ENCODE assay signal across 16 mouse cellular contexts in the genomic region with DNA sequence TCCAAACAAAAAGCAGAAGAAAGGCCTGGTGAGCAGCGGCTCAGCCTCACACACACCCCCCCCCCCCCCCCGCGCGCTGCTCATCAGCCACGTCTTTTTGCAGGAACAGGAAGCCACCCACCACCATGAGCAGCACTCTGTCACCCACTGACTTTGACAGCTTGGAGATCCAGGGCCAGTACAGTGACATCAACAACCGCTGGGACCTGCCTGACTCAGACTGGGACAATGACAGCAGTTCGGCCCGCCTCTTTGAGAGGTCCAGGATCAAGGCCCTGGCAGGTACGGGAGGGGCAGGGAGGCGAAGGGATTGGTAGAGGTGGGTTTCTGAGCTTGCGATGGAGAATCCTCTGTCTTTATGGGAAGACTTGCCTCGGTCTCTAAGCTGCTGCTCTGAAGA. TPM values are rescaled to one million over a fixed set of nuclear protein-coding genes. Genes with fewer than 3 reads are reported as not detected.
DNase-seq lines count a peak whose midpoint lies in the region; ATAC-seq and TF ChIP-seq lines count a peak whose summit lies in the region.
"Had no signal": no experiment of that assay in that cellular context is flagged by ENCODE, and none has a peak within 500 bp of the region (broad histone marks: within the 10 kb centered on the region; RNA-seq: fewer than 3 reads in every experiment).

No protein-coding gene starts in this region.

- TF ChIP-seq CTCF in cortical plate, adult 2 months (IDR thresholded peaks at IDR 0.05; ENCODE audit: extremely low read depth, insufficient read depth, low read length) = no peak
- TF ChIP-seq CTCF in thymus, adult 2 months (IDR thresholded peaks at IDR 0.05; ENCODE audit: borderline replicate concordance, control insufficient read depth, extremely low read depth, insufficient read depth, low read length, poor library complexity) = no peak

- WGBS in hindbrain, embryonic 10.5 days = 29% methylated on average over 12 of the region's 12 CpGs
- 35% methylated on average over 10 of the region's 12 CpGs for WGBS in hindbrain, embryonic 11.5 days
- 24% methylated on average over 9 of the region's 12 CpGs for WGBS in lung, embryonic 16.5 days
- WGBS in stomach, embryonic 15.5 days = 28% methylated on average over 12 of the region's 12 CpGs
- WGBS in midbrain, embryonic 14.5 days = 23% methylated on average over 12 of the region's 12 CpGs
- 17% methylated on average over 12 of the region's 12 CpGs for WGBS in thymus, adult 2 months

- DNase-seq in hindbrain, embryonic 10.5 days (ENCODE audit: low spot score) = no peak
- no peak for DNase-seq in hindbrain, embryonic 11.5 days (ENCODE audit: low spot score)
- DNase-seq in lung, postnatal 14 days = no peak
- no peak for DNase-seq in midbrain, embryonic 14.5 days
- no peak for DNase-seq in thymus, adult 2 months
- DNase-seq: embryo, embryonic 11 days; heart, adult 18-20 months; layer of hippocampus, postnatal 36 days; liver had no signal

- no peak overlapping the region for H3K4me2 ChIP-seq in hindbrain, embryonic 11.5 days (replicated peaks; ENCODE audit: low read depth, low read length)
- peak overlapping the region; percentile 19; the same call in 1 of the 2 replicates for H3K4me2 ChIP-seq in lung, embryonic 16.5 days (ENCODE audit: low read depth, low read length)
- H3K4me2 ChIP-seq in stomach, embryonic 15.5 days = peak overlapping the region; percentile 5
- H3K4me2 ChIP-seq in midbrain, embryonic 14.5 days (ENCODE audit: low read length) = no peak overlapping the region

- no peak for ATAC-seq in hindbrain, embryonic 11.5 days (ENCODE audit: low FRiP score)
- ATAC-seq in lung, embryonic 16.5 days (ENCODE audit: low read depth) = no peak
- ATAC-seq in stomach, embryonic 15.5 days (ENCODE audit: insufficient read depth, low FRiP score, low read depth) = no peak
- no peak for ATAC-seq in midbrain, embryonic 14.5 days (ENCODE audit: low FRiP score, low TSS enrichment)
- ATAC-seq: forebrain, embryonic 14.5 days; hindbrain, postnatal 0 days; midbrain, embryonic 16.5 days had no signal

- peaks cover 31% of the 10 kb centered on the region for H3K36me3 ChIP-seq in hindbrain, embryonic 10.5 days
- H3K36me3 ChIP-seq in hindbrain, embryonic 11.5 days (ENCODE audit: control insufficient read depth, insufficient read depth, low read length) = no peaks in the 10 kb centered on the region
- H3K36me3 ChIP-seq in lung, embryonic 16.5 days (ENCODE audit: control insufficient read depth, insufficient read depth, low read length) = no peaks in the 10 kb centered on the region
- no peaks in the 10 kb centered on the region for H3K36me3 ChIP-seq in stomach, embryonic 15.5 days
- peaks cover 45% of the 10 kb centered on the region for H3K36me3 ChIP-seq in midbrain, embryonic 14.5 days (ENCODE audit: control insufficient read depth, insufficient read depth, low read length)
- H3K36me3 ChIP-seq in thymus, adult 2 months (ENCODE audit: control insufficient read depth, insufficient read depth, low read length) = no peaks in the 10 kb centered on the region

- no peaks in the 10 kb centered on the region for H3K9me3 ChIP-seq in hindbrain, embryonic 10.5 days
- no peaks in the 10 kb centered on the region for H3K9me3 ChIP-seq in hindbrain, embryonic 11.5 days (ENCODE audit: control insufficient read depth, low read length)
- H3K9me3 ChIP-seq in lung, embryonic 16.5 days (ENCODE audit: control insufficient read depth, low read length) = no peaks in the 10 kb centered on the region
- H3K9me3 ChIP-seq in stomach, embryonic 15.5 days = no peaks in the 10 kb centered on the region
- H3K9me3 ChIP-seq in midbrain, embryonic 14.5 days (ENCODE audit: control insufficient read depth, low read length) = no peaks in the 10 kb centered on the region

- H3K27ac ChIP-seq in hindbrain, embryonic 10.5 days = peak overlapping the region; percentile 24; the same call in 1 of the 2 replicates
- H3K27ac ChIP-seq in hindbrain, embryonic 11.5 days (ENCODE audit: low read depth, low read length) = no peak overlapping the region; the same call in 1 of the 2 replicates
- no peak overlapping the region for H3K27ac ChIP-seq in lung, embryonic 16.5 days (ENCODE audit: low read length)
- H3K27ac ChIP-seq in cortical plate, adult 2 months (ENCODE audit: insufficient read depth, low read length) = 0 out of 2 replicates have a peak overlapping the region, but pooled peaks have one; percentile 19
- peak overlapping the region; percentile 70; the same call in 1 of the 2 replicates for H3K27ac ChIP-seq in stomach, embryonic 15.5 days
- H3K27ac ChIP-seq in midbrain, embryonic 14.5 days (replicated peaks; ENCODE audit: low read depth, low read length) = no peak overlapping the region
- H3K27ac ChIP-seq in thymus, adult 2 months (ENCODE audit: control insufficient read depth, insufficient read depth, low read length) = no peak overlapping the region
- H3K27ac ChIP-seq: hindbrain, postnatal 0 days had no signal

- H3K27me3 ChIP-seq in hindbrain, embryonic 10.5 days (ENCODE audit: insufficient read depth, poor library complexity, severe bottlenecking) = peaks cover 37% of the 10 kb centered on the region
- peaks cover 2% of the 10 kb centered on the region; the same call in 1 of the 2 replicates for H3K27me3 ChIP-seq in hindbrain, embryonic 11.5 days (ENCODE audit: control insufficient read depth, insufficient read depth, low read length)
- peaks cover 12% of the 10 kb centered on the region for H3K27me3 ChIP-seq in lung, embryonic 16.5 days (ENCODE audit: control insufficient read depth, insufficient read depth, low read depth, low read length)
- peaks cover 9% of the 10 kb centered on the region for H3K27me3 ChIP-seq in stomach, embryonic 15.5 days (replicated peaks)
- no peaks in the 10 kb centered on the region for H3K27me3 ChIP-seq in midbrain, embryonic 14.5 days (ENCODE audit: control insufficient read depth, insufficient read depth, low read length)
- no peaks in the 10 kb centered on the region for H3K27me3 ChIP-seq in thymus, adult 2 months (ENCODE audit: control insufficient read depth, insufficient read depth, low read length)

- H3K4me1 ChIP-seq in hindbrain, embryonic 10.5 days (replicated peaks) = peaks cover 49% of the 10 kb centered on the region
- H3K4me1 ChIP-seq in hindbrain, embryonic 11.5 days (replicated peaks; ENCODE audit: control insufficient read depth, insufficient read depth, low read length) = no peaks in the 10 kb centered on the region
- H3K4me1 ChIP-seq in lung, embryonic 16.5 days (replicated peaks; ENCODE audit: control insufficient read depth, insufficient read depth, low read length) = peaks cover 5% of the 10 kb centered on the region
- H3K4me1 ChIP-seq in cortical plate, adult 2 months (ENCODE audit: control insufficient read depth, insufficient read depth, low read length) = peaks cover 21% of the 10 kb centered on the region
- no peaks in the 10 kb centered on the region for H3K4me1 ChIP-seq in stomach, embryonic 15.5 days
- peaks cover 15% of the 10 kb centered on the region for H3K4me1 ChIP-seq in midbrain, embryonic 14.5 days (ENCODE audit: control insufficient read depth, insufficient read depth, low read length)
- 0 out of 2 replicates have a peak, but pooled peaks cover 3% of the 10 kb centered on the region for H3K4me1 ChIP-seq in thymus, adult 2 months (replicated peaks; ENCODE audit: control insufficient read depth, insufficient read depth, low read length)

- H3K9ac ChIP-seq in hindbrain, embryonic 11.5 days (ENCODE audit: low read depth, low read length) = no peak overlapping the region
- no peak overlapping the region for H3K9ac ChIP-seq in lung, embryonic 16.5 days (ENCODE audit: low read length)
- H3K9ac ChIP-seq in stomach, embryonic 15.5 days = no peak overlapping the region
- no peak overlapping the region for H3K9ac ChIP-seq in midbrain, embryonic 14.5 days (replicated peaks; ENCODE audit: low read length)

- no peak for TF ChIP-seq POLR2A in cortical plate, adult 2 months (IDR thresholded peaks at IDR 0.05; ENCODE audit: extremely low read depth, insufficient read depth, low read length)
- TF ChIP-seq POLR2A in thymus, adult 2 months (IDR thresholded peaks at IDR 0.05; ENCODE audit: control insufficient read depth, extremely low read depth, insufficient read depth, low read length, poor library complexity) = no peak

- H3K4me3 ChIP-seq in hindbrain, embryonic 10.5 days = 0 out of 2 replicates have a peak overlapping the region, but pooled peaks have one; percentile 21
- no peak overlapping the region for H3K4me3 ChIP-seq in hindbrain, embryonic 11.5 days (ENCODE audit: low read depth, low read length)
- no peak overlapping the region for H3K4me3 ChIP-seq in lung, embryonic 16.5 days (ENCODE audit: low read length)
- H3K4me3 ChIP-seq in cortical plate, adult 2 months (ENCODE audit: insufficient read depth, low read length) = no peak overlapping the region
- H3K4me3 ChIP-seq in stomach, embryonic 15.5 days (replicated peaks) = no peak overlapping the region
- H3K4me3 ChIP-seq in midbrain, embryonic 14.5 days (replicated peaks; ENCODE audit: low read depth, low read length) = no peak overlapping the region
- H3K4me3 ChIP-seq in thymus, adult 2 months (ENCODE audit: control insufficient read depth, insufficient read depth, low read length) = no peak overlapping the region

RNA-seq across cellular contexts. Expression of a gene that starts 7.7 kb away (rescaled TPM):
- 12.7 and 20.6 TPM in 2 replicates for polyA plus RNA-seq in hindbrain, embryonic 10.5 days (2016; fragmentation: Nextera tagmentation; extraction: Ambion mirVana)
- polyA plus RNA-seq in hindbrain, embryonic 11.5 days (2014; fragmentation: Nextera tagmentation; extraction: Ambion mirVana) = 17.4 and 18.7 TPM in 2 replicates
- polyA plus RNA-seq in lung, embryonic 16.5 days (2015; fragmentation: Nextera tagmentation; extraction: Ambion mirVana) = 1.0 and 1.4 TPM in 2 replicates
- 198 and 220 TPM in 2 replicates for polyA plus RNA-seq in cortical plate, adult 2 months (2012; rRNA removed)
- 2.8 and 2.9 TPM in 2 replicates for polyA plus RNA-seq in stomach, embryonic 15.5 days (2015; fragmentation: Nextera tagmentation; extraction: Ambion mirVana)
- 37.6 and 43.0 TPM in 2 replicates for polyA plus RNA-seq in midbrain, embryonic 14.5 days (2014; fragmentation: Nextera tagmentation; extraction: Ambion mirVana)
- polyA plus RNA-seq in thymus, adult 2 months (2012; rRNA removed) = 0.23 and 0.26 TPM in 2 replicates

RNA-seq across cellular contexts. Expression of a gene that starts 20.2 kb away (rescaled TPM):
- 2.9 and 3.1 TPM in 2 replicates for polyA plus RNA-seq in hindbrain, embryonic 10.5 days (2016; fragmentation: Nextera tagmentation; extraction: Ambion mirVana)
- 2.7 and 4.9 TPM in 2 replicates for polyA plus RNA-seq in hindbrain, embryonic 11.5 days (2014; fragmentation: Nextera tagmentation; extraction: Ambion mirVana)
- 2.5 and 3.3 TPM in 2 replicates for polyA plus RNA-seq in lung, embryonic 16.5 days (2015; fragmentation: Nextera tagmentation; extraction: Ambion mirVana)
- 3.3 and 3.7 TPM in 2 replicates for polyA plus RNA-seq in cortical plate, adult 2 months (2012; rRNA removed)
- polyA plus RNA-seq in stomach, embryonic 15.5 days (2015; fragmentation: Nextera tagmentation; extraction: Ambion mirVana) = 2.3 and 3.6 TPM in 2 replicates
- 6.2 and 7.6 TPM in 2 replicates for polyA plus RNA-seq in midbrain, embryonic 14.5 days (2014; fragmentation: Nextera tagmentation; extraction: Ambion mirVana)
- 0.04 and 1.1 TPM in 2 replicates for polyA plus RNA-seq in thymus, adult 2 months (2012; rRNA removed)
- polyA plus RNA-seq: spleen, adult 2 months had no signal

RNA-seq across cellular contexts. Expression of a gene that starts 37.6 kb away (rescaled TPM):
- polyA plus RNA-seq in hindbrain, embryonic 10.5 days (2016; fragmentation: Nextera tagmentation; extraction: Ambion mirVana) = 108 and 124 TPM in 2 replicates
- polyA plus RNA-seq in hindbrain, embryonic 11.5 days (2014; fragmentation: Nextera tagmentation; extraction: Ambion mirVana) = 146 and 154 TPM in 2 replicates
- polyA plus RNA-seq in lung, embryonic 16.5 days (2015; fragmentation: Nextera tagmentation; extraction: Ambion mirVana) = 57.6 and 58.7 TPM in 2 replicates
- polyA plus RNA-seq in cortical plate, adult 2 months (2012; rRNA removed) = 16.0 and 17.8 TPM in 2 replicates
- 57.7 and 59.7 TPM in 2 replicates for polyA plus RNA-seq in stomach, embryonic 15.5 days (2015; fragmentation: Nextera tagmentation; extraction: Ambion mirVana)
- polyA plus RNA-seq in midbrain, embryonic 14.5 days (2014; fragmentation: Nextera tagmentation; extraction: Ambion mirVana) = 176 and 190 TPM in 2 replicates
- polyA plus RNA-seq in thymus, adult 2 months (2012; rRNA removed) = 20.0 and 20.2 TPM in 2 replicates

Comparison
In these comparisons a context has a peak if more than half of its experiments do, and no peak if none do; other contexts are left out.
1. H3K27ac ChIP-seq: peak in hindbrain, embryonic 10.5 days (single experiment), cortical plate, adult 2 months (single experiment) and stomach, embryonic 15.5 days (single experiment); none in hindbrain, embryonic 11.5 days (single experiment), lung, embryonic 16.5 days (single experiment), midbrain, embryonic 14.5 days (single experiment) and thymus, adult 2 months (single experiment).
2. H3K4me2 ChIP-seq: peak in lung, embryonic 16.5 days (single experiment) and stomach, embryonic 15.5 days (single experiment); none in hindbrain, embryonic 11.5 days (single experiment) and midbrain, embryonic 14.5 days (single experiment).